Mouse (Mus musculus) testis, adult 10 weeks (tissue): ENCODE measurements around the gene Oas1h. TPM values are rescaled to one million over a fixed set of nuclear protein-coding genes. Genes with fewer than 3 reads are reported as not detected.

Experiments used
- polyA plus RNA-seq: library from polyadenylated mRNA; stranded (reverse); fragments of 350-450 nt; fragmentation: Illumina TruSeq; extraction: RNeasy Lipid Tissue Mini Kit (QIAGEN cat#74804); gene quantifications from one replicate; pipeline ENCODE4 v1.2.3, GENCODE M21; 2014; ENCODE audit warnings: low read depth, low replicate concordance

Oas1h gene
- polyA plus RNA-seq: not detected

DNA sequence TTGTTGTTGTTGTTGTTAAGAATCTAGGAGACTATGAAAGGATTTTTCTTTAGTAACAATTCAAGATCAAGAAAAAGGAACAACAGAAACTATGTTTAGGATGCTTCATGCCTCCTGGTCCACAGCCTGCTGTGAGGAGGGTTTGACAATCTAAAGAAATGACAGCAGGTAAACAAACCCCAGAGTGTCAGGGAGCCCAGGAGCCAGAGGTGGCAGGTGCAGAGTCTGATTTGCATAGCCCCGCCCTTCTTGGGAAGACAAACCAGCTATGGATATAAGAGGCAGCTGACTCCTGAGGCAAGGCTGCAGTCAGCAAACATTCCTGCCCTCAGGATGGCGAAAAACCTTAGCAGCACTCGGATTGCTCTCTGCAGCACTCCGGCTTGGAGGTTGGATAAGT, at the start of gene Oas1h:
Gene Oas1h, plus strand, starts transcription at position 301 of the 400 bp plus-strand sequence.

DNA sequence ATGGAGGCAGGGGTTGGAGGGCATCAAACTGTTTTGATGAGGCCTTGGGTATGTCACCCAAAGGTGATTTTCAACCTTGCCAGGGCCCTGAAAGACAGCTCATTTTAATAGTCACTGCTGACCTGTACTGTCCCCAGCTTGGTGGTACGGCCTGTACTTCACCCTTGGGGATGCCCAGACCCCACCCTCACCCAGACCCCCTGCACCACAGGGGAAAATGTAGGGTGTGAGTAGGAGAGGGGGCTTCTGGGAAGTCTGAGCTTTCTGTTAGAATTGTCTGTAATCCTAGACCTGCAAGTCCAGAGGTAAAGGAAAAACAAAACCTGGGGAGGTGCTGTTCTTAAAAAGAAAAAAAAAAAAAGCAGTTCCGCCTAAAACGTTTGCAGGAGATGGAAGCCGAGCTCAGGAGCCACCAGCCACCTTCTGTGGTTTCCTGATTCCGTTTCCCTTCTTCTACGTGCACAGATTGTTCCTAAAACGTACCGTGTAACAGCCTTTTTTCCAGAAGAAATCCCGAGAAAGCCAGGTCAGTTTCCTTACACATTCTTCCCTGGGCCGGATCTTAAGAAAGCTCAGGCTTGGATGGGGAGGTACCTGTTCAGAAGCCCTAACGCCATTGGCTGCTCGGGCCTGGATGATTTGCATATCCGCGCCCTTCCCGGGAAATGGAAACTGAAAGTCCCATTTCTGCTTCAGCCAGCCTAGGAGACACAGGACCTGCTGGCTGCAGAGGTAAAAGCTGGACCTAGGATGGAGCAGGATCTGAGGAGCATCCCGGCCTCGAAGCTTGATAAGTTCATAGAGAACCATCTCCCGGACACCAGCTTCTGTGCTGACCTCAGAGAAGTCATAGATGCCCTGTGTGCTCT, 49.0 kb upstream of the Oas1h start, which contains the start of gene Oas1c:
Gene Oas1c, minus strand, starts transcription at position 564 of the 869 bp plus-strand sequence.

DNA sequence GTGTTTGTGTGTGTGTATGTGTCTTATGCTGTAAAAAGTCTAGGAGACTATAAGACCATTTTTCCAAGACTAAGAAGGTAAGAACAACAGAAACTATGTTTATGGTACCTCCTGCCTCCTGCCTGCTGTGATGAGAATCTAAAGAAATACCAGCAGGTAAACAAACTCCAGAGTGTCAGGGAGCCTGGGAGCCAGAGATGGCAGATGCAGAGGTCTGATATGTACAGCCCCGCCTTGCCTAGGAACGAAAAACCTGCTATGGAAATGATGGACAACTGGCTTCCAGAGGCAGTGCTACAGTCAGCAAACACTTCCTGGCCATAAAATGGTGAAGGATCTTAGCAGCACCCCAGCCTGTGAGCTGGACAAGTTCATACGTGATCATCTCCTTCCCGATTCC, 14.2 kb upstream of the Oas1h start, which contains the start of gene Oas1f:
Gene Oas1f, plus strand, starts transcription at position 301 of the 400 bp plus-strand sequence.

DNA sequence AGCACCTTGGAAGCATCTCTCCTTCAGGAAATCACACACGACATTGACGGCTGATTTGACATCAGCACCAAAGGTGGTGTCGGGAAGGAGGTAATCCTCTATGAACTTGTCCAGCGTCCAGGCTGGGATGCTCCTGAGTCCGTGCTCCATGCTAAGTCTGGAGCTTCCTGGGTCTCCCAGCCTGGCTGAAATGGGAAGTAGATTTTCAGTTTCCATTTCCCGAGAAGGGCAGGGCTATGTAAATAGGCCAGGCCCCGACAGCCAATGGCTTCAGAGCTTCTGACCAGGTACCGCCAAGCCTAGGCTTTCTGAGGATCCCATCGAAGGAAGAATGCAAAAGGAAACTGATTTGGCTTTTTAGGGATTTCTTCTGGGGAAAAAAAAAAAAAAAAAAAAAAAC, 26.2 kb downstream of the Oas1h start, which contains the start of gene Oas1g:
Gene Oas1g, minus strand, starts transcription at position 201 of the 400 bp plus-strand sequence.

DNA sequence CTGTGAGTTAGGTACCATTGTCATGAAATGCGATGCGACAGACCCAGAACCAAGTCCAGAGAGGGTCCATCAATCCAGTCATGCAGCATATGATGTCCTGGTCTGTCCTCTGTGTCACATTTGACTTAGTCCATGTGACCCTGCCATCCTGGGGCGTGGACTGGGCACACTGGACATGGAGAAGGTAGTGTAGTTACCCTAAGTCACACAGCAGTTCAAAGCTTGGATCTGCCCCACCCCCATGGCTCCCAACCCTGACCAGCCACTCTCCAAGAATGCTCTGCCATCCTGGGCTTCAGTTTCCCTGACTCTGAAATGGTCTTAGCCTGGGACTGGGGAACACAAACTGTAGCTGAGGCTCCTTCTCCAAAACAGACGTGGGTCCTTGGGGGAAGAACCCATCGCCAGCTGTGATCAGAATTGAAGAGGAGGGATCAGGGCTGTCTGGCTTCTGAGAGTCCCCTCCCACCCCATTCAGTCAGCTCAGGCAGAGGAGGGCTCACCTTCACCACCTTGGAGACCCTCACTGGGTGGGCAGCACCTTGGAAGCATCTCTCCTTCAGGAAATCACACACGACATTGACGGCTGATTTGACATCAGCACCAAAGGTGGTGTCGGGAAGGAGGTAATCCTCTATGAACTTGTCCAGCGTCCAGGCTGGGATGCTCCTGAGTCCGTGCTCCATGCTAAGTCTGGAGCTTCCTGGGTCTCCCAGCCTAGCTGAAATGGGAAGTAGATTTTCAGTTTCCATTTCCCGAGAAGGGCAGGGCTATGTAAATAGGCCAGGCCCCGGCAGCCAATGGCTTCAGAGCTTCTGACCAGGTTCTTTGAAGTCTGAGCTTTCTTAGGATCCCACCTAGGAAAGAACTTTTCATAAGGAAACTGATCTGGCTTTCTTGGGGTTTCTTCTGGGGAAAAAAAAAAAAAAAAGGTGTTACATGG, 45.8 kb downstream of the Oas1h start, which contains the start of gene Oas1a:
Gene Oas1a, minus strand, starts transcription at position 731 of the 943 bp plus-strand sequence.

DNA sequence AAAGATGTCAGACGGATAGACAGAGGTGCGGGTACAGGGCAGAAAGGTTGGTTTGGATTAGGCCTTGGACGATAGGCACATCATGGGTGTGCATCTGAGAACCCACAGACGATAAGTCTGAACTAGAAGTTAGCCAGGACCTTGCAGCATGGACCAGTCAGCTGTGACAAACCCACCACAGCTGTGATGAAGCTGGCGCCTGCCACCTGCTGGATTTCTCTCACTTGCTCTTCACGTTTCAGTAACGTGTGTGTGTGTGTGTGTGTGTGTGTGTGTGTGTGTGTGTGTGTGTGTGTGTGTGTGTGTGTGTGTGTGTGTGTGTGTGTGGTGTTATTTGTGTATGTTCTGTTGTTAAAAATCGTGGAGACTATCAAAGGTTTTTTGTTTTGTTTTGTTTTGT, 53.0 kb downstream of the Oas1h start, which contains the start of gene Oas1d:
Gene Oas1d, plus strand, starts transcription at position 333 of the 400 bp plus-strand sequence.

Other genes starting within 250 kb of the Oas1h start
- gene Rita1, start 248.8 kb upstream of the Oas1h start, polyA plus RNA-seq: not detected
- gene Ddx54, start 248.7 kb upstream of the Oas1h start, polyA plus RNA-seq: 0.50 TPM
- not detected for gene Cfap73, start 227.2 kb upstream of the Oas1h start, polyA plus RNA-seq
- 0.20 TPM for gene Rasal1, start 212.6 kb upstream of the Oas1h start, polyA plus RNA-seq
- 1.8 TPM for gene Dtx1, start 149.5 kb upstream of the Oas1h start, polyA plus RNA-seq
- gene Oas2, start 111.6 kb upstream of the Oas1h start, polyA plus RNA-seq: 0.43 TPM
- gene Oas3, start 83.8 kb upstream of the Oas1h start, polyA plus RNA-seq: not detected
- not detected for gene Oas1e, start 65.9 kb upstream of the Oas1h start, polyA plus RNA-seq
- gene Oas1c, start 48.9 kb upstream of the Oas1h start, polyA plus RNA-seq: 0.08 TPM
- not detected for gene Oas1f, start 14.1 kb upstream of the Oas1h start, polyA plus RNA-seq
- not detected for gene Oas1g, start 26.2 kb downstream of the Oas1h start, polyA plus RNA-seq
- 0.11 TPM for gene Oas1a, start 46.1 kb downstream of the Oas1h start, polyA plus RNA-seq
- not detected for gene Oas1d, start 53.1 kb downstream of the Oas1h start, polyA plus RNA-seq
- 0.42 TPM for gene Rph3a, start 148.7 kb downstream of the Oas1h start, polyA plus RNA-seq